Mouse (Mus musculus) gastrocnemius, adult 8-10 months (tissue): ENCODE results near the gene Aasdh. TPM values are rescaled to one million over a fixed set of nuclear protein-coding genes. Genes with fewer than 3 reads are reported as not detected.

Experiments
- DNase-seq, 2 experiments: peaks; one replicate each; pipeline ENCODE4 v3.0.0; 2022; ENCODE audit warnings: low spot score in 2 of 2
- total RNA-seq, 4 experiments: library from RNA; stranded (reverse); gene quantifications; 2 replicates each; pipeline ENCODE4 v1.2.4; 2022

Aasdh gene
- 10 to 100 TPM in 3 of 4 experiments, 1 to 10 TPM in 1; 8.6 to 14.5 (median 12.0) TPM for total RNA-seq

DNA sequence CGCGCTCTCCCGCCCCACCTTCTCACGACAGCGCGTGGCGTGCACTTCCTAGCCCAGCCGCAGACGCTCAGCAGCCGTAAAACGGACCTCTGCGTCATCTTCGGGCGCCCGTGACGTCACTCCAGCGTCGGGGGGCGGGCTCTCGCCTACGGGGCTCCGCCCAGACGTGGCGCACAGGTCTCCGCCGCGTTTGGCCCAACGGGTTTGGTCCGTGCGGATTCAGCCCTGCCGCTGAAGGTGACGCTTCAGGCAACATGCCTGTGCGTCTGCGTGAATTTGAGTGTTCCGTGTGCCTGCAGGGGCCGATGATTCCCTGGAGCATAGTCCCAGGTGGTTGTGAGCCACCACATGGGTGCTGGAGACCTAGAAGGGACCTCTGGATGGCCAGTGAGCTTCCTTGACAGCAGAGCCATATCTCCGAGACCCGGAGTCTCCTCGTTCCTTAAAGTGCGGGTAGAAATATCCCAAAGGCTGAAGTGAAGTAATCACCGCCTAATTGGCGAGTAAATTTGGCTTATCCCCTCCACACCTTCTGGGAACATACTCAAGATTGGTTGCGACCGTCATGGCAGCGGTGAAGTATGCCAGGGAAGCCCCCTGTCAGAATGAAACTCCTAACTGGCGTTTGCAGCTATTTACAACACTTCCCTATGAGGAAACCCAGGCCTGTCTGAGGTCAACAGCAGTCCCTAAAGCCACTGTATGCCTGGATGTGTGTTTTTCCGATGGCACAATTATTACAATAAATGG is at the start of gene Aasdh:
Aasdh (minus strand) TSS at position 110 of the 750 bp plus-strand sequence.
- peak; percentile 88 to 92 for DNase-seq

GRCm38 (mm10) chr5:76954271-76954900 is 49.1 kb upstream of the Aasdh start:
- DNase-seq: no peak

- DNase-seq: no peak
These were observed 48.5 kb upstream of the Aasdh start for GRCm38 (mm10) chr5:76953794-76954193.

DNA sequence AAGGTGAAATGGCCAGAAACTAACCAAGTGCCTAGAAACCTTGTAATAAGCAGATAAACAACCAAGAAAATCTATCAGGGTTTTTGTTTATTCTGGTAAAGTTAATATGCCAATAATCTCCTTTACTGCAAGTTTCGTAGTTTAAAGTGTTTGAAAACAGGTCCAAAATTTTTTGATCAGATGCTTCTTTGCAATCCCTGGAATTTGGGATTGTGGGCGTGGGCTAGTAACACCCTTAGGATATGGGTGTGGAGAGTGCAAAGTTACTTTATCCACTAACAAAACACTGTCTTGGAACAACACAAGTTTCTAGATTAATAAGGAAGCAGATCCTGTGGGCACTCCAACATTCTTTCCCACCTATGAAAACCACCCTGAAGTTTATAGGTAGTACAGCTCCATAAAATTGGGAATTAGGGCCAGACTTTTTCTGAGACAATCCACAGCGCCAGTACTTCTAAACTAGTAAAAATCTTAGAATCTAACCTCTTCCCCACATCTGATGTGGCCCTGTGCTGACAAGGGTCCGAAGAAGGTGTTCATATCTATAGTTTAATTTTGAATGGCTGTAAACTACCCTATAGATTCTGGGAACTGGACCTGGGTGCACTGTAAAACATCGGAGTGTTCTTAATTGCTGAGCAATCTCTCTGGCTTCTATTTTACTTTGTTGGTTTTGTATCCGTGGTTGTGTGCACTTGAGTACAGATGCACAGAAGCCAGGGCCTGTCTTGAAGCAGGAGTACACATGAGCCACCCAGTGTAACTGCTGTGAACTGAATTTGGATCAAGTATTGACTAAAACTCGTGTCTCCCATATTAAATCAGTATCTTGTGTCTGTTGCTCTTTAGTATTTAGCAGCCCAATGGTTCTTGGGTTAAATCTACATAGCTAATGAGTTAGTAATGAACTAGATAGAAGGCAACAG is 47.1 kb upstream of the Aasdh start:
- DNase-seq: no peak

GRCm38 (mm10) chr5:76951106-76952027 is 46.1 kb upstream of the Aasdh start, which contains the start of the genes Paics and Ppat:
Gene Paics (plus strand): TSS chr5:76951307.
Gene Ppat (minus strand): TSS chr5:76951578.
- DNase-seq: peak; percentile 96 to 97

DNA sequence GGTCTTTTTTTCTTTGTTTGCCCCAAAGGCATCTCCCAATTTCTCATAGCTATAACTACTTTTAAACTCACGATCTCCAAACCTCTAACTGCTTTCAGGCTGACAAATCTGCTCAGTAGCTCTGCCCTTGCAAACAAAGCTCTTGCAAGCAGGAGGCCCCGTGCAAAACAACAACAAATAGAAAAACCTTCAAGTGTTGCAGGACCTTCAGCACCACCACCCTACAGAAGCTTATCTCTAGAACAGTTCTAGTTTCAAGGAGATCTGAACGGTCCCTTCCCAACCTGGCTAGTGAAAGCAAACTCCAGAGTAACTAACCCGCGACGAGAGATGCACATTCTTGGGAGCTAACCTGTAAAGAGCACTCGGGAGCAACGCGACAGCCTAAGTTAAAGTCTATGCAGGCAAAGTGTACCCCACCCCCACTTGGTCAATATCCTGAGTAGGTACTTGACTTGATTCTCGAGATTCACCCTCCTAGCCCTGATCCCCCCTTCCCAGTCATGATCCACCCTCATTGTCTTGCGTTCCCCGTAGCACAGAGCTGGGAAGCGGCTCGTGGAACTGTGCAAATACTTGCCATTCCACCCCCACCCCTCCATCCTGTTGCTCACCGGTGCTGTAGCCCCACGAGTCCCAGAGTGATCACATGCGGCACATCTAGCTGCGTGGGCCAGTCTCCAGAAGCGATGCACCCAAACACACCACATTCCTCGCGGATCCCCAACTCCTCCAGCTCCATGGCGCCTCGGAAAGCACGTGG is 45.2 kb upstream of the Aasdh start:
- DNase-seq: no peak

- no peak for DNase-seq
These were observed 42.4 kb upstream of the Aasdh start for GRCm38 (mm10) chr5:76947758-76948157.

DNA sequence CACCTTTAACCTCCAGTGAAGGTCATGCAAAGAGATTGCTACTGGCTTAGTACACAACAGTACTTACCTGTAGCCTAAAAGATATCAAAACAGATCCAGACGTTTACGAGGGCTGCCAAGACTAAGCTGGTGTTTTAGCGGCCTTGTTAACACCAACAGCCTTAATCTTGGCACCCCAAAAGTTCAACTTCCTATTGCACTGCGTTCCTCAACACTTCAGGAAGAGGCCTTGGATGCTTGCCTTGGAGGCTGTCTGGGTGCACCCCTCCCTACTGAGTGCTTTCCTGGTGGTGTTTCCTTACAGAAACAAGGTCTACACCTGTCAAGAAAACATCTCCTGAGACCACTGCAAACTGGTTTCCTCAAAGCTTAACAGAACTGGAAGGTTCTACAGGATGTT is 41.8 kb upstream of the Aasdh start:
- DNase-seq: no peak

DNA sequence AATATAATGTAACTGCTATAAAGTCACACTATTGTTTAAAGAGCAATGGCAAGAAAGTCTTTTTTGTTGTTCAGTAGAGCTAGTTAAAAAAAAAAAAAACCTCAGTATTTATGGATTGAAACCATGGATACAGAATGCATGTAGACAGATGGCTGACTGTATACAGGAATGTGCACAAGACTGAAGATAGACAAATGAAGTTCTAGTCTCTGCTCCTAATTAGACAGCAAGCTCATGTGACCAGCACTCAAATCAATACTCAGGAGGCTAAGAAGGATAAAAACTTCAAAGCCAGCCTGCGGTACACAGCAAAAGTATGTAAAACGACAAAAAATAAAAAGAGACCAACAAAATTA is 40.3 kb upstream of the Aasdh start:
- no peak for DNase-seq

GRCm38 (mm10) chr5:76944965-76945677 is 39.8 kb upstream of the Aasdh start:
- DNase-seq: no peak

- DNase-seq: no peak
These were observed 37.2 kb upstream of the Aasdh start for GRCm38 (mm10) chr5:76942505-76942904.

DNA sequence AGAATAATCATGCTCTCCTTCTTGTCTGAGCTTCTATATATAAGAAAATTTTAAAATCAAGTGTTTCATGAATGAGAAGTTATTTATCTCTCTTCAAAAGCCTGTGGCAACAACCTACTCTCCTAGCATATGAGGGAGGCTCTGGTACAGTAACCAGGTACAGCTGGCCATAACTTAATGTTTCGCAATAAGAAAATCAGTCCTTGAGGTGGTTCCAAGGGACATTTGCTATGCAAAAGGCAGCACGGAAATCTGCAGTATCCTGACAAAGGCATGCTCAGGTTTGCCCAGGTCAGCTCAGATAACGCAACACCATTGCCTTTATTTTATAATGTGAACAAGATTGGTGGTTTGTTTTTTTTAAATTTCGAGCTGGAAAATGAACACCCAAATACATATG is 36.7 kb upstream of the Aasdh start:
- no peak for DNase-seq

GRCm38 (mm10) chr5:76939717-76940116 is 34.4 kb upstream of the Aasdh start:
- DNase-seq: no peak

GRCm38 (mm10) chr5:76929180-76929877 is 24.0 kb upstream of the Aasdh start:
- no peak for DNase-seq

DNA sequence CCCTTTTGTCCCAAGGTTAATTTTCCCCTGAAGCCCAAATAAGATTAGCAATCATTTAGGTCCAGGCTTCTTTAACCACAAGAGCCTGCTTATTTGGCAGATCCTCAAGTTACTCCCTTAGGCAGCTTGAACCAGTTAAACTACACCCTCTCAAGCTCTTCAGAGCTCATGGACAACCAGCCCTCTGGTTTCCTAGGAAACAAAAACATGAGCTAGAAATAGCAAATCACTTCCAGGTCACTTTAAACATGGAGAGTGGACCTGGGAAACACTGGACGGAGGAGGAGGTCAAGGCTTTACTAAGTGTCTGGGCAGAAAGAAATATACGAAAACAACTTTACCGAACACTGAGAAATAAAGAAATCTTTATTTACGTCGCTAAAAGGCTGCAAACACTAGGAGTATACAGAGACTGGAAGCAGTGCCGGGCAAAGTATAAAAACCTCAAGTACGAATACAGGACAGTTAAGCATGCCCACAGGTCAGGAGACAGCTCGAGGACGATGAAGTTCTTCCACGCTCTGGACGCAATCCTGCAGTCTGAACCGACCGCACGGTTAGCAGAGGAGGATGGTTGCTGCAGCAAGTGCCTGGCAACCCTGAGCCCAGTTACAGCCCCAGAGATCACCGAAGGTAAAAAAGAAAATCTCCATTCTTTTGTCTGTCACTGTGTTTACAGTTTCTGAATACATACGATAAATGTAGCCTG is 23.0 kb upstream of the Aasdh start:
- no peak for DNase-seq

DNA sequence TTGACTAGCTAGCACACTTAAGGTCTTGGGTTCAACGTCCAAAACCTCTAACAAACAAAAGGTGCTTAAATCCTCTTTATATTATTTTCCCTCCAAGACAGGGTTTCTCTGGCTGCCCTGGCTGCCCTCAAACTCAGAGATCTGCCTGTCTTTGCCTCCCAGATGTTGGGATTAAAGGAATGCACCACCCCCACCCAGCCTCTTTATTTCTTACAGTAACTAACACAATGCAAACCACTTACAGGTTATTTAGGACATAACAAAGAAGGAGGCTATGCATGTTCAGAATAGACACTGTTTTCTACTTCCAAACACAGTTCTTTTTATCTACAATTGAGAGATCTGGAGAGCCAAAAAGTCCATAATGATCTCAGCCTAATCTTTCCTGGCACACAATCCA is 19.0 kb upstream of the Aasdh start:
- DNase-seq: no peak

DNA sequence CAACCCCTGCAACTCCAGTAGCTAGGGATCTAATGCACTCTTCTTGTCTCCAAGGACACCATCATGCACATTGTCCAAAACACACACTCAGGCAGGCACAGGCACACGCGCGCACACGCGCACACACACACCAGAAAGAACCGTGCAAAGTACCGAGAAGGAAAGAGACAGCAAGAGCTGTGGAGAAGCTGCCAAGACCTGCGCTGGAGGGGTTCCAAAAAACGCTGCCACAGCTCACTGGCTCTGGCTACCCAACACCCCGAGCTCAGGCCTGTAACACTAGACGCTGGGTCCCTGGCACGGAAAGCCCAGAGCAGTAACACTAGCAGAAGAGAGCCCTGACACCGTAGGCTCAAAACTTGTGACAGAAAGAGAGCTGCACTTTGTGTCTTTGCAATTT is 18.1 kb upstream of the Aasdh start:
- DNase-seq: peak; percentile 88 to 91

DNA sequence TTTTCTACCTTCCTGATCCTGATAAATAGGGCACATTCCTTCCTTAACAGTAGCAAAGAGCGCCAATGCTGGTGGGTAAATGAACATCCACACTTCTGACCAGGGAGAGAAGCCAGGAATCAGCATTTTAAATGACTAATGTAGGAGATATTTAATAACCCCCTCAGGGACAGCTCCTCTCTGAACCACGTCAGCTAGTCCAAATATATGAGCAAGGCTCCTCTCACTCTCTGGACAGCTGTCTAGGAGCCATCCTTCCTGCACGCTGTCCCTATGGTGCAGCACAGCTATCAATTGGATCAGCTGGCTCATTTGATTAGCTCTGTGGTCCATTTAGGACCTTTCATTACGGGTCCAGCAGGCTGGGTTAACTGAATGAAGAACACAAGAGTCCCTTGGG is 17.5 kb upstream of the Aasdh start:
- DNase-seq: peak in 1 of 2 experiments; percentile 4
